Mouse (Mus musculus) neural tube, embryonic 13.5 days (tissue): ENCODE data around the gene Gm11634. TPM values are rescaled to one million over a fixed set of nuclear protein-coding genes. Genes with fewer than 3 reads are reported as not detected.
"Not testable (repeated sequence)": the region's sequence is repeated elsewhere in the genome, so short reads cannot be mapped to it uniquely, and the experiment has no call there.

Experiments
- ATAC-seq: fragments of 200-750 bp; cut with Nextera tagmentation; 2 replicates; pipeline ENCODE4 v1.8.0; 2017; ENCODE audit warnings: low read depth, mild to moderate bottlenecking, moderate TSS enrichment, moderate library complexity
- H3K27ac ChIP-seq: fragments of 300-500 bp; sonication (generic); replicated peaks from 2 replicates; pipeline ENCODE4 v1.5.1; 2015; ENCODE audit warnings: moderate library complexity, mild to moderate bottlenecking, inconsistent platforms
- H3K27me3 ChIP-seq: fragments of 300-500 bp; sonication (generic); 2 replicates; pipeline ENCODE4 v1.6.1; 2015; ENCODE audit warnings: mild to moderate bottlenecking, inconsistent platforms
- H3K36me3 ChIP-seq: fragments of 300-500 bp; sonication (generic); 2 replicates; pipeline ENCODE4 v1.6.1; 2015; ENCODE audit warnings: mild to moderate bottlenecking, inconsistent platforms
- H3K4me1 ChIP-seq: fragments of 300-500 bp; sonication (generic); replicated peaks from 2 replicates; pipeline ENCODE4 v1.6.1; 2015; ENCODE audit warnings: inconsistent platforms
- H3K4me2 ChIP-seq: fragments of 300-500 bp; sonication (generic); 2 replicates; pipeline ENCODE4 v1.6.1; 2015; ENCODE audit warnings: inconsistent platforms, mild to moderate bottlenecking, moderate library complexity
- H3K4me3 ChIP-seq: fragments of 300-500 bp; sonication (generic); 2 replicates; pipeline ENCODE4 v1.5.1; 2015; ENCODE audit warnings: mild to moderate bottlenecking, inconsistent platforms
- H3K9ac ChIP-seq: fragments of 300-500 bp; sonication (generic); 2 replicates; pipeline ENCODE4 v1.6.1; 2015; ENCODE audit warnings: moderate library complexity, mild to moderate bottlenecking, inconsistent platforms
- H3K9me3 ChIP-seq: fragments of 300-500 bp; sonication (generic); 2 replicates; pipeline ENCODE4 v1.6.1; 2016; ENCODE audit warnings: inconsistent platforms
- WGBS: fragments of 180-500 bp; shearing (Covaris S2); methylation state at CpG from one replicate; pipeline ENCODE4 v1.1.7; 2015; 5-methylcytosine and 5-hydroxymethylcytosine counted together
- polyA plus RNA-seq: library from polyadenylated mRNA; unstranded; fragments of >200 nt; fragmentation: Nextera tagmentation; extraction: Ambion mirVana; gene quantifications from 2 replicates; pipeline ENCODE4 v1.2.1, GENCODE M21; 2015

The Gm11634 gene
- polyA plus RNA-seq, 1 experiment from 2014 or later = not detected

DNA sequence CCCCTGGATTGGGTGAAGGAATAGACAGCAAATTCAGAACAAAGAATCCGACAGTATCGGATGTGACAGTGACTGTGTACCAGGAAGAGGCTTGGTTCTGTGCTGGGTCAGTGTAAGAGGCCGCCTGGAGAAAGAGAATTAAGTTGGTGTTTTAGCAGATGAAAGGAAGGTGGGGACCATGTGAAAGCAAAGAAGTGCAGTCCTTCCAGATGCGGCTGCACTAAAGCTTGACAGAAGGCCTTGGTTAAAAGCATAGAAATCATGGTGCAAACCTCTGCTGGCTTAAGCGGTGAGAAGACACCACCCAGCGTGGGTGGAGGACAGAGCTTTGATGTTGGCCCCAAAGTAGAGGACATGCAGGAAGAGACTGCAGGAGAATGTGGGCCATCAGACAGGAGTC, 14.5 kb upstream of the Gm11634 start:
- 82% methylated on average over 6 of the region's 6 CpGs for WGBS
- no peaks in the 10 kb centered on the region for H3K36me3 ChIP-seq

DNA sequence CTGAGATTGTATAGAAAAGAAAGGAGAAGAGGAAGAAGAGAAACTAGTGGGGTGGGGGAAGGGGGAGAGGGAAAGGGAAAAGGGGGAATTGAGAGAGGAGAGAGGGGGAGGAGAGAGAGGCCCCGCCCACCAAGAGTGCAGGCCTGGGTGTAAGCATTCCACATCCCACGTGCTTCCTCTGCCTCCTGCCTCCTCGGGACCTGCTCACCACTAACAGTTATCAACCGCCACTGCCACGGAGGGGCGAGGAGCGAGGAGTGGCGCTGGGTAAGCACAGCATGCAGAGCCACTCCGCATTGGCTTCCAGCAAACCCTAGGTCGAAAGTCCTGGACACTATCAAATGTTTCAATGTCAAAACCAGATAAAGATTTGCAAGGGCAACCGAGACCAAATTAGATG, 11.4 kb upstream of the Gm11634 start:
- Histone ChIP-seq H3K36me3 (no peaks in the 10 kb centered on the region), H3K27ac (no peak overlapping the region), H3K4me2 (no peak overlapping the region), H3K27me3 (no peaks in the 10 kb centered on the region), H3K4me1 (no peaks in the 10 kb centered on the region), H3K4me3 (no peak overlapping the region), H3K9me3 (no peaks in the 10 kb centered on the region), H3K9ac (no peak overlapping the region)
- ATAC-seq = no peak
- 45% methylated on average over 11 of the region's 11 CpGs for WGBS

More for the DNA sequence above, 14.5 kb upstream of the Gm11634 start:
- Histone ChIP-seq H3K4me2 (no peak overlapping the region), H3K27ac (no peak overlapping the region), H3K9me3 (no peaks in the 10 kb centered on the region), H3K9ac (no peak overlapping the region), H3K27me3 (no peaks in the 10 kb centered on the region), H3K4me3 (no peak overlapping the region), H3K4me1 (peaks cover 17% of the 10 kb centered on the region)
- no peak for ATAC-seq

DNA sequence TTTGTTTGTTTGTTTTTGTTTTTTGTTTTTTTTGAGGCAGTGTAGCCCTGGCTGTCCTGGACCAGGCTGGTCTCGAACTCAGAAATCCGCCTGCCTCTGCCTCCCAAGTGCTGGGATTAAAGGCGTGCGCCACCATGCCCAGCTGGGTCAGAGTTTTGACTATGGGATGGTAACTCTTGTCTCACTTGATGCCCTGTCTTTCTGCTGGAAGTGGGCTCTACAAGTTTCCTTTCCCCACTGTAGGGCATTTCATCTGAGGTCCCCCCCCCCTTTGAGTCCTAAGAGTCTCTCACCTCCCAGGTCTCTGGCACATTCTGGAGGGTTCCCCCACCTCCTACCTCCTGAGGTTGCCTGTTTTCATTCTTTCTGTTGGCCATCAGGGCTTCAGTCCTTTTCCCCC, 8.1 kb upstream of the Gm11634 start:
- not testable (repeated sequence) for H3K4me1 ChIP-seq, H3K27ac ChIP-seq, ATAC-seq, H3K4me2 ChIP-seq, H3K36me3 ChIP-seq, H3K9me3 ChIP-seq, H3K4me3 ChIP-seq, H3K27me3 ChIP-seq, H3K9ac ChIP-seq
- WGBS = 87% methylated on average over 4 of the region's 4 CpGs

DNA sequence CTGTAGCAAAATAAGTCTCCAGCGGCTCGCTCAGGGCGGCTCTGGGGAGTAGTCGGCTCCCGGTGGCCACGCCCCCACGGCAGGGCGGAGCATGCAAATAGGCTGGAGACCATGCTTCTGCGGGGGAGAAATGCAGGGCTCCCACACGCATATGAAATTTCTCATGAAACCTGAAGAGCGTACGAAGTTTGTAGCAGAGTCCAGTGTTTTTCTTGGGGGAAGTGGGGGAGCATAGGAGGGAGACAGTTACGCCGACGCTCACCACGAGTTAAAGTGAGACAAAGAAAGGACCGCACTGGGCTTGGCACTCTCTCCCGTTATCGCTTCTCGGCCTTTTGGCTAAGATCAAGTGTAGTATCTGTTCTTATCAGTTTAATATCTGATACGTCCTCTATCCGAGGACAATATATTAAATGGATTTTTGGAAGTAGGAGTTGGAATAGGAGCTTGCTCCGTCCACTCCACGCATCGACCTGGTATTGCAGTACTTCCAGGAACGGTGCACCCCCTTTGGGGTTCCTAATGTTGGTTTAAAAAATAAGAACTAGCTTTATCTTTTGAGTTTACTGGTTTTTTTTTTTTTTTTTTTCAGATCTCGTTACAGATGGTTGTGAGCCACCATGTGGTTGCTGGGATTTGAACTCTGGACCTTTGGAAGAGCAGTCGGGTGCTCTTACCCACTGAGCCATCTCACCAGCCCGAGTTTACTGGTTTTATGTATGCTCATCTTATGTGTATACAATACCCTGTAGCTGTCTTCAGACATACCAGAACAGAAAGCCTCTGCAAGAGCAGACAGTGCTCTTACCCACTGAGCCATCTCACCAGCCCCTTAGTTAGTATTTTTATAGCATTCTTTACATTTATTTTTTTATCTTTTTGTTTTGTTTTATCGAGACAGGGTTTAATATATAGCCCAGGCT, 5.7 kb upstream of the Gm11634 start:
- peak overlapping the region; percentile 60 for H3K4me2 ChIP-seq

DNA sequence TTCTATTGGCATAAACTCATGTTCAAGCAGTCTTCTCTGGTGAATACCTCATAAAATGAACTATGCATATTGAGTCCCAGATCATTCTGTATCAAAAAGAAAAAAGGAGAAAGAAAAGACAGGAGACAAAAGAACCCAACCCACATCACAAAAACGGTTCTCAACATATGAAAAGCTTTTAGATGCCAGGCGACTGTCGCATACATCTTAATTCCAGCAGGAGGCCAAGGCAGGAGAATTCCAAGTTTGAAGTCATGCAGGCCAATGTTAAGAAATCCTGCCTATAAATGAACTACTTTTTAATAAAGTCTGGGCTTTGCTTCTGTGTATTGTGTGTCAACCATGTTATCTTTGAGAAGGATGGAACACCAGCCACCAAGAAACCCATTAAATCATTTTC, 5.1 kb upstream of the Gm11634 start:
- no peak overlapping the region for H3K9ac ChIP-seq
- H3K27me3 ChIP-seq = no peaks in the 10 kb centered on the region
- 0 out of 2 replicates have a peak, but pooled peaks cover 7% of the 10 kb centered on the region for H3K4me1 ChIP-seq
- H3K27ac ChIP-seq = no peak overlapping the region; the same call in 1 of the 2 replicates
- peak overlapping the region; percentile 41 for H3K4me3 ChIP-seq
- H3K36me3 ChIP-seq = no peaks in the 10 kb centered on the region
- peak overlapping the region; percentile 60 for H3K4me2 ChIP-seq
- 0% methylated on average over 3 of the region's 3 CpGs for WGBS
- no peaks in the 10 kb centered on the region for H3K9me3 ChIP-seq
- no peak for ATAC-seq

More for the DNA sequence above, 5.7 kb upstream of the Gm11634 start:
- H3K27me3 ChIP-seq, H3K9me3 ChIP-seq, H3K36me3 ChIP-seq, H3K4me1 ChIP-seq: not testable (repeated sequence)
- 2% methylated on average over 30 of the region's 30 CpGs for WGBS
- peak overlapping the region; percentile 67 for H3K9ac ChIP-seq
- H3K27ac ChIP-seq = peak overlapping the region; percentile 46; the same call in 1 of the 2 replicates
- peak overlapping the region; percentile 41 for H3K4me3 ChIP-seq
- peak; percentile 83; the same call in 1 of the 2 replicates for ATAC-seq

DNA sequence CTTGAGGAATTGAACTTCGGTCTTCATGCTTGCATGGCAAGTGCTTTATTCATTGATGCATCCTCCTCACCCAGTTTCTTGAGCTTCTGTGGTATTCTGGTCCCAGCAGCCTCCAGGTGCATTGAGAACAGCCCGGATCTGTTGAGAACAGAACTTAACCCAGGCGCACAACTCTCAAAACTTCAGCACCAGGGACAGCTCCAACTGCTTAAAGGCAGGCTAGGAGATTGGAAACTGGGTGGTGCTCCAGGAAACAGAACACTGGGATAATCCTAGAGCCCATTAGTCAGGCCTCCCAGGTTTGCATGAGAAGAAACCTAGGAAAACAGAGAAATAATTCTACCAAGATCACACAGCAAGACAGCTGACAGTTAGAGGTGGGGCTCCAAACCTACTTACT, 3.4 kb upstream of the Gm11634 start:
- WGBS = 8% methylated on average over 3 of the region's 3 CpGs
- Histone ChIP-seq H3K9ac (no peak overlapping the region), H3K27me3 (no peaks in the 10 kb centered on the region), H3K27ac (no peak overlapping the region), H3K36me3 (no peaks in the 10 kb centered on the region), H3K4me1 (0 out of 2 replicates have a peak, but pooled peaks cover 7% of the 10 kb centered on the region), H3K4me3 (no peak overlapping the region), H3K9me3 (no peaks in the 10 kb centered on the region), H3K4me2 (no peak overlapping the region)
- no peak for ATAC-seq

DNA sequence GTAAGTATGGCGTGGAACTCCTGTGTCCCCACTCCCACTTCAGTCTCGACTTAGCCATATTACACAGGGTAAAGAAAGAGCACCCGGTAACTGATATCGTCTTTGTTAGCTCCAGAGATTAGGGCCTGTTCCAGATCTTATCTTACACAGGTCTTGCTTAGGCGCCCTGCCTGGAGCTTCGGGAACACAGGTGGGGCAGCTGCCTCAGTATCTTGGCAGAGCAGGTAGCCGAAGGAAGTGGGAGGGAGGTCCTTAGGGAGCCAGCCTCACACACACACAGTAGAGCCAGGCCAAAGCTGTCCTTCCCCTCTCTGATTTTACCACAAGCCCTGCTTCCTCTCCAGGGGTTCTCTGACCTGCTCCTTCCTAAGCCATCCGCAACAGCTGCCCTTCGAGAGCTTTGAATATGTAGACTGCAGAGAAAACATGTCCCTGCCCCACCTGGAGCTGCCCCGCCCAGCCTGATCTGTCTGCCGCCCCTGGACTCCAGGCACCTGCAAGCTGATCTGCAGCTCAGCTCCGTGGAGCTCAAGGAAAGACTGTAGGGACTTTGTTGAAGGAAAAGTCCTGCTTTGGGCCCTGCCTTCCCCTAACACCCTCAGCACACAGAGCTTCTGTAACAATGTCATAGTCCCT, 8.9 kb downstream of the Gm11634 start:
- Histone ChIP-seq H3K27me3 (no peaks in the 10 kb centered on the region), H3K4me1 (no peaks in the 10 kb centered on the region), H3K27ac (no peak overlapping the region), H3K4me2 (no peak overlapping the region), H3K4me3 (no peak overlapping the region), H3K9me3 (no peaks in the 10 kb centered on the region), H3K9ac (no peak overlapping the region), H3K36me3 (peaks cover 24% of the 10 kb centered on the region)
- 79% methylated on average over 12 of the region's 12 CpGs for WGBS
- no peak for ATAC-seq

DNA sequence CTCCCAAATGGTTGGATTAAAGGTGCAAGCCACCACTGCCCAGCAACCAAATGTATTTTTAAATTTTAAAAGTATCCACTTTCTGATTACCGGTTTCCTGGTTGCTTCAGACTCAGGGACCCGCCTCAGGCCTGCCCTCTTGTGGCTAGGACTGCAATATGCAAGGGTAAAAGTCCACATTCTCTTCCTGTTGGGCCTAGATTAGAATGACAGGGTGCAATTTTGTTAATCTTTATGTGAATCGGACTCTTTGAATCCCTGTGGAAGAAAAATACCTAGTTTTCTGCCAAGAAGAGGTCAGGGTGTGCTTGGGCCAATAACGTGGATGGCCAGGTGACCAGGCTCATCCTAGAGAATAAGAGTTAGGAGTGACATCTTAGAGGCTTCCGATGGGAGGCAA, 9.6 kb downstream of the Gm11634 start:
- H3K36me3 ChIP-seq = peaks cover 27% of the 10 kb centered on the region
- H3K9ac ChIP-seq = no peak overlapping the region
- H3K9me3 ChIP-seq = no peaks in the 10 kb centered on the region
- no peak overlapping the region for H3K4me2 ChIP-seq
- H3K27ac ChIP-seq = no peak overlapping the region
- ATAC-seq = no peak
- 32% methylated on average over 5 of the region's 5 CpGs for WGBS
- H3K4me1 ChIP-seq = no peaks in the 10 kb centered on the region
- H3K27me3 ChIP-seq = no peaks in the 10 kb centered on the region
- H3K4me3 ChIP-seq = no peak overlapping the region

DNA sequence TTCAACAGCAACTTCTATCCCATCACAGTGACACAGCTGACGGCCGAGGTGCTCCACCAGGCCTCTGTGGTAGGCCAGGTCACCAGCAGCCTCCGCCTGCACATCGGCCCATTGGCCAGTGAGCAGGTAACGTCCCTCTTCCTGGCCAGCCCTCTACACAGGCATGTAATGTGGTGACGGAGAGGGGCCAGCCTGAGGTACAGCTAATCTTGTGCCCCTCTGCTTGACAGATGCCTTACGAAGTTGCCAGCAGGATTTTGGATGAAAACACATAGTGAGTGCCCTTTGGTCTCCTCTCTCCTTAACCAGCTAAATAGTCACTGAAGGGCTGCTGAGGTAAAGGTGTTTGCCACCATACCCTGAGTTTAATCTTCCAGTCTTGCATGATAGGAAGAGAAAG, 10.2 kb downstream of the Gm11634 start:
- ATAC-seq = no peak
- WGBS = 85% methylated on average over 7 of the region's 7 CpGs
- H3K9ac ChIP-seq = no peak overlapping the region
- peaks cover 27% of the 10 kb centered on the region for H3K36me3 ChIP-seq
- no peak overlapping the region for H3K4me3 ChIP-seq
- no peaks in the 10 kb centered on the region for H3K27me3 ChIP-seq
- no peak overlapping the region for H3K27ac ChIP-seq
- no peaks in the 10 kb centered on the region for H3K9me3 ChIP-seq
- H3K4me1 ChIP-seq = no peaks in the 10 kb centered on the region
- no peak overlapping the region for H3K4me2 ChIP-seq

DNA sequence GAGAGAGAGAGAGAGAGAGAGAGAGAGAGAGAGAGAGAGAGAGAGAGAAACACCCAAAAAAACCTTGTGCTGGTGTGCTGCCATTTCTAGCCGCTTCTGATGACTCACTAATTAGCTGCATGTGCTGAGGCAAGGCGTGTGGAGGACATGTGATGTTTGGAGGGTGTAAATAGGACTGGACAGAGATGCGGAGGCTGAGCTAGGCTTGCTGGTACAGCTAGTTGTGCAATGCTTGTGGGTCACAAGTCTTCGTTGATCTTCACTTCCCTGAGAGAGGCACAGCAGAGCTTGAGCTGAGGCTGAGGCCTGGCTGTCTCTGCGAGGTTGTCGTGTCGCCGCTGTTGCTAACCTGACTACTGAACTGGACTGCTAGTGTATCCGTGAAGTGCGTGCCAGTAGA, 11.4 kb downstream of the Gm11634 start:
- no peaks in the 10 kb centered on the region for H3K9me3 ChIP-seq
- H3K36me3 ChIP-seq = peaks cover 27% of the 10 kb centered on the region
- no peaks in the 10 kb centered on the region for H3K4me1 ChIP-seq
- no peaks in the 10 kb centered on the region for H3K27me3 ChIP-seq
- ATAC-seq = no peak
- H3K9ac ChIP-seq = no peak overlapping the region
- 96% methylated on average over 10 of the region's 10 CpGs for WGBS
- H3K4me2 ChIP-seq = no peak overlapping the region
- H3K27ac ChIP-seq = no peak overlapping the region
- no peak overlapping the region for H3K4me3 ChIP-seq

DNA sequence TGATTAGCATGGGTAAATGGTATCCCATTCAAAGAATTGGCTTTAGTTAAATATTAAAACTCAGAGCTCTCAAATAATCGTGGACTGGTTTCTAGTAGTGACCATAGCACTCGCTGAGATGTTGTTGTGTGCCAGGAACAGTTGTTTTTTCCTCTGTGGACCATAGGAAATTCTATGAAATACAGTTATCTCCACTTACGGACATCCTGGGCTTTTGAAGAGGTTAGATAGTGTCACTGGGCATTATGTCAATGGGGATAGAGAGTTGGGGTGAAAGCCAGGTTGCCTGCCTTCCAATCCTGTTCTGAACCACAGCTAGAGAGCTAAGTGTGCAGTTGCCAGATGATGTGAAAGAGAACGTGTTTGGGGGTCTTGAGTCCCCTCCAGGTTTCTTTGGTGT, 13.3 kb downstream of the Gm11634 start:
- Histone ChIP-seq H3K9ac (no peak overlapping the region), H3K27me3 (no peaks in the 10 kb centered on the region), H3K4me2 (no peak overlapping the region), H3K27ac (no peak overlapping the region), H3K9me3 (no peaks in the 10 kb centered on the region), H3K4me1 (peaks cover 8% of the 10 kb centered on the region), H3K36me3 (peaks cover 33% of the 10 kb centered on the region), H3K4me3 (no peak overlapping the region)
- 85% methylated on average over 4 of the region's 4 CpGs for WGBS
- no peak for ATAC-seq

DNA sequence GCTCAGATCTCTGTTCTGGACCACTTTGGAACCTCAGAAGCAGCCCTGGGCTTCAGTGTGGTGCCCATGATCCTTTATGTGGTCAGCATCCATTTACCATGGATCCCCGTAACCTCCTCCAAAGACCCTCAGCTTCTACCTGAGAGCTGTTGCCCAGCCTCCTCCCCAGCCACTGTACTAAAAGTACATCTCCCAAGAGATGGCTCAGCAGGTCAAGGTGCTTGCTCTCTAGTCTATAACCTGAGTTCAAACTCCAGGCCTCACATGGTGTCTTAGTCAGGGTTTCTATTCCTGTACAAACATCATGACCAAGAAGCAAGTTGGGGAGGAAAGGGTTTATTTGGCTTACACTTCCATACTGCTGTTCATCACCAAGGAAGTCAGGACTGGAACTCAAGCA, 14.0 kb downstream of the Gm11634 start:
- H3K27ac ChIP-seq, ATAC-seq, H3K4me2 ChIP-seq, H3K4me1 ChIP-seq, H3K9ac ChIP-seq, H3K4me3 ChIP-seq, H3K9me3 ChIP-seq, H3K27me3 ChIP-seq: not testable (repeated sequence)
- H3K36me3 ChIP-seq = peaks cover 34% of the 10 kb centered on the region
- WGBS = 93% methylated on average over 1 of the region's 1 CpGs
